Mouse (Mus musculus): ENCODE results near the gene Grk5. TPM values are rescaled to one million over a fixed set of nuclear protein-coding genes. Genes with fewer than 3 reads are reported as not detected.
"Not testable (repeated sequence)": the region's sequence is repeated elsewhere in the genome, so short reads cannot be mapped to it uniquely, and the experiment has no call there.

The Grk5 gene
- total RNA-seq, 2 experiments from 2014 or later: 23.8 to 29.2 TPM

DNA sequence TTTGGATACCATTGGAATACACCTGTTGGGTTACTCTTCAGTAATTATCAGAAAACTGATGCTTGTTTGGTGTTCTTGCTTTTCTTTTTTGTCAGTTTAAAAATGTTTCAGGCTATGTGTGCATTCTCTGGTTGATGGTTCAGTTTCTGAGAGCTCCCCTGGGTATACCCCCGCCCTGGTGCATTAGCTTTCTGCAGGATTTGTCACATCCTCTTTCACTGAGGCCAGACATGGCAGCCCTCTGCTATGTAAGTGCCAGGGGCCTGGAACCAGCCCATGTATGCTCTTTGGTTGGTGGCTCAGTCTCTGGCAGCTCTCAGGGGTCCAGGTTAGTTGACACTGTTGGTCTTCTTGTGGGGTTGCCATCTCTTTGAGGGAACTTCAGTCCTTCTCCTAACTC is 14.4 kb downstream of the Grk5 start:
- intact Hi-C loops (cut with DNase I): no loop called here

DNA sequence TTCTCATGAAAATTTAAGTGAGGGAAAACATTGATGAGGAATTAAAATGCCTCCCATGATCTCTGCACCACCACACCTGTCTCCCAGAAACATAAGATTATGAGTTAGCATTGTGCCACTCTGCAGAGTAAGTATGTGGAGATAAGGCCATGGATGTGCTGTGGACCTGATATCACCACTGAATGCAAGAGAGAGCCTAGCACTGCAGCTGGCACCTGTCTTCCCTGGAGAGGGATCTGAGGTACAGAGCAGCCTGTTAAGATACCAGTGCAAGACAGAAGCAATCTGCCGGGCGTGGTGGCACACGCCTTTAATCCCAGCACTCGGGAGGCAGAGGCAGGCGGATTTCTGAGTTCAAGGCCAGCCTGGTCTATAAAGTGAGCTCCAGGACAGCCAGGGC is 15.9 kb downstream of the Grk5 start:
- DNase-seq: no peak
- intact Hi-C loops (cut with DNase I): no loop called here

More for the DNA sequence above, 14.4 kb downstream of the Grk5 start:
- DNase-seq: no peak

DNA sequence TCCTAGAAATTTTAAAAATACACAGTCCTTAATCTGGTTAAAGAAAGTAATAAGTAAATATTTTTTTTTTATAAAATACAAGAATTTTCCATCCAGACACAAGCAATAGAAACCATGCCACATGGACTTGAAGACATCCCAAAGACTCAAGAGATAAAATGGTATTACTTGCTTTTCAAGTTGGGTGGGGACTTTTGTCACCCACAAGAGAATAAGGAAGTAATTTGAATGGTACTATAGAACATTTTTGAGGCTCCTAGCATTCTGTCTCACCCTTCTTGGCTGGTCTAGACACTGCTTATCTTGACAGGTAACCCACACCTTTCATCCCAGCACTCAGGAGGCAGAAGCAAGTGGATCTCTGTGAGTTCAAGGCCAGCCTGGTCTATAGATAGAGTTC is 20.8 kb downstream of the Grk5 start:
- no peak for DNase-seq
- intact Hi-C loops (cut with DNase I): no loop called here

GRCm38 (mm10) chr19:60911653-60912052 is 22.1 kb downstream of the Grk5 start:
- intact Hi-C loops (cut with DNase I): no loop called here
- no peak for DNase-seq

- intact Hi-C loops (cut with DNase I): no loop called here
- DNase-seq: no peak
Measured at GRCm38 (mm10) chr19:60915236-60915635, 25.7 kb downstream of the Grk5 start.

DNA sequence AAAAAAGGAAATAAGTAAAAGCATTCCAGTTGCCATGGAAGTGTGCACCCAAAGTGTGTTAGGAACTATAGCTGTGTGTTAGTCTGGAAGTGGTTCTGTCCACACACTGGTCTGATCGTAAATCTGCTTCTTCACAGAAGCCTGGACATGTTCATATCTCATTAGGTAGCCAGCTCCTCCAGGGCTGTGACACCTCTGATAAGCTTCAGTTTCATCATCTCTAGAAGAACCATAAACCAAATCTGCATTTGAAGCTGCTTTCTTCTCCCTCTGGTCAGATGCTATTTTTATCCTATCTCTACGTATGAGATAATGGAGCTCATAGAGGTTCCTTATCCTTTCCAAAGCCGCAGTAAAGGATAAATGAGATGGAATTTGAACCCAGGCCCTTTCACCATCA is 26.3 kb downstream of the Grk5 start:
- intact Hi-C loops (cut with DNase I): no loop called here
- no peak for DNase-seq

DNA sequence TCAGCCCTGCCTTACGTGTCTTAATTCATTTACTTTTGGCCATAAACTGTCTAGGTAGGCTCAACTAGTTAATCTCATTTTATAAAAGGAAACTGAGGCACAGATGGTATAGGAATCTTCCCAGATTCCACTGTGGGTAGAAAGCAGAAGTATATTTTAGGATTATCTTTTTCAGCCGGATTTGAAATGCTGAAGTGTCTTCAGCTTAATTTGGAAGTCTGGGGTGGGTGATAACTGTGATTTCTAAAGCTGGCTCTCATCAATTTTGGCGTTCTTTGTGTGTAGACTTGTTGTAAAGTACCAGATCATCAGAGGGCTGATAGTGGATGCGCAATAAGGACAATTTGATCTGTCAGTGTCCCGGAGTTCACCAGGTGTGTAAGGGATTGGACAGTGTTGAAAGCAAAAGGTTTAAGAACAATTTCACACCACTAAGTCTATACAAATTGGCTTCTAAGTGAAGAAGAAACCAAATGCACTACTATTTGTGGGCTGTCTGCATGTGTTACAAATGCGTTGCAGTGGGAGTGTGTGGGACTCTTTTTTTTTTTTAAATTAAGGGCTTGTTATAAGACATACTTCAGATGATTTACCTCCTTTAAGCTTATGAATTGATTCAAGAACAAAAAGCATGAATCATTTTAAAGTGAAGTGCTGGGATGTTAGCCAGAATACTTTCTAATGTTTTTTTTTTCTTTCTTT is 27.5 kb downstream of the Grk5 start:
- no peak for DNase-seq
- intact Hi-C loops (cut with DNase I): no loop called here

DNA sequence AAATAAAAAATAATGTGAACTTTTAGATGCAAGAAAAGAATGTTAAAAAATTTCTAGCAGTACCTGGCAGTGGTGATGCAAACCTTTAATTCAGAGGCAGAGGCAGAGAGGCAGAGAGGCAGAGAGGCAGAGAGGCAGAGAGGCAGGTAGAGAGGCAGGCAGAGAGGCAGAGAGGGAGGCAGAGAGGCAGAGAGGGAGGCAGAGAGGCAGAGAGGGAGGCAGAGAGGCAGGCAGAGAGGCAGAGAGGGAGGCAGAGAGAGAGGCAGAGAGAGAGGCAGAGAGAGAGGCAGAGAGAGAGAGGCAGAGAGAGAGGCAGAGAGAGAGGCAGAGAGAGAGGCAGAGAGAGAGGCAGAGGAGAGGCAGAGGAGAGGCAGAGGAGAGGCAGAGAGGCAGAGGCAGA is 35.0 kb downstream of the Grk5 start:
- DNase-seq; intact Hi-C loops (cut with DNase I): not testable (repeated sequence)

- intact Hi-C loops (cut with DNase I): loop anchor here (5.0 kb wide), 1 partner anchor 43 kb away; no protein-coding TSS in a partner anchor
- DNase-seq: no peak
Measured at GRCm38 (mm10) chr19:60935001-60935400, 45.5 kb downstream of the Grk5 start.

DNA sequence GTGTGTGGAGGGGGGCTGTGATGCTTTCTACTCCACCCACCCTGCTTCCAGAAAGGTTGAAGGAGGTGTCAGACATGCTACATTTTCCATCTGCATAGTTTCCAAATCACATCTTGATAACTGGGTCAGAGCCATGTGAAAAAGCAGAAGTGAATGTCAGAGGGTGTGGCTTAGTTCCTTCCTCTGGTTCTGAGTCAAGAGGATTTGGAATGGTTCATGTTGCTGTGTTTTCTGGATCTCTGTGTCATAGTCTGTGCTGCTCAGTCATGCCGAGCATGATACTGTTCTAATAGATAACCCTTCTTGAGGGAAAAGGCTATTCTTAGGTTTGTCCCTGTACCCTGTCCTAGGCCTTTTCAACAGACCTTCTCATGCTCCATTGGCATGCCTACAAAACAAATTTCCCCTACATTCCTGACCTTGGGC is 50.4 kb downstream of the Grk5 start:
- DNase-seq: peak in 1 of 2 experiments; percentile 34
- intact Hi-C loops (cut with DNase I): loop anchor here (5.0 kb wide), 1 partner anchor 48 kb away; no protein-coding TSS in a partner anchor

- no peak for DNase-seq
Measured at GRCm38 (mm10) chr19:60940866-60941265, 51.3 kb downstream of the Grk5 start.

DNA sequence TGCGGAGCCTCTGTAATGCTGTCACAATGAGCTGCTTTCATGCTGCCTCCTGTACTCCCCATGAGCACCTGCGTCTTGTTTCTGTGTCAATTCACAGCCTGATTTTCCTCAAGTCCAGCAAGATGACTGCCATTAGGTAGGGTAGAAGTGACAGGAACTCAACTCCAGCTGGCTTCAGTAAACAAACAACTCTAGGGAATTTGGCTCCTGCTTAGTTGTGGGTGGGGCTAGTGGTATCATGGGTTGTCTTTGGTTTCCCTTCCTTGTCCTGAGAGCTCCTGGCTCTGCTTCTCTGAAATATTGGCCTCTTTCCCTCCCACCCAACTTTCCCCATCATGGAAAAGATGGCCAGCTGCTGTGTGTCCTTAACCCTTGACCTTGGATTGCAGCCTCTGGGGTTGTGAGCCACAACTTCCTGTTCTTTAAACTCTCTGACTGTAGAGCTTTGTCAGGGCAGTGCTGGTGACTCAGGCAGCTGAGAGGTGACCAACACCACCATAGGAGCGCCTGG is 56.3 kb downstream of the Grk5 start:
- peak; percentile 56 to 70 for DNase-seq
- intact Hi-C loops (cut with DNase I): loop anchor here (2.0 kb wide), 1 partner anchor 55 kb away; no protein-coding TSS in a partner anchor

More at GRCm38 (mm10) chr19:60940866-60941265, 51.3 kb downstream of the Grk5 start:
- intact Hi-C loops (cut with DNase I): no loop called here

GRCm38 (mm10) chr19:60946656-60947055 is 57.1 kb downstream of the Grk5 start:
- intact Hi-C loops (cut with DNase I): loop anchor here (2.0 kb wide), 1 partner anchor 56 kb away; no protein-coding TSS in a partner anchor
- peak; percentile 48 to 50 for DNase-seq

DNA sequence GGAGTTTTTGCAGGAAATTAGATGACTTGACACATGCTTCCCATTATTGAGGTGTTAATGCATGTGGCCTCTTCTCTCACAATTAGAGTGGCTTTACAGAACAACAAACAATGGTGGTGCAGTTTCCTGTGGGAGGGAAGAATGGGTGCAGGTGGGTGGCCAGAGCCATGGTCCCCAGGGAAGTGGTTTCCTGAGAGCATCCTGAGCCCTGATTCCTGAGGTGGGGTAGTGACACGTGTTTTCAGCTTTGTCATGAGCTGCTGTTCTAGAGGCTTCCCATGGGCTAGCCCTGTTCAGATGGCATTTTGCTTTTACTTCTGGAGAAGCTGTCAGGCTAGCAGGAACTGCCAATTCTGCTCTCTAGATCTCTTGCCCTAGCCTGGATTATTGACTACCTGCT is 59.4 kb downstream of the Grk5 start:
- intact Hi-C loops (cut with DNase I): no loop called here

GRCm38 (mm10) chr19:60950056-60950869 is 60.7 kb downstream of the Grk5 start:
- DNase-seq: peak; percentile 61 to 64
- intact Hi-C loops (cut with DNase I): loop anchor here (5.0 kb wide), 2 partner anchors 42 to 132 kb away; no protein-coding TSS in a partner anchor

More for the DNA sequence above, 59.4 kb downstream of the Grk5 start:
- DNase-seq: peak in 1 of 2 experiments; percentile 42

GRCm38 (mm10) chr19:60955131-60955530 is 65.6 kb downstream of the Grk5 start:
- DNase-seq: no peak
- intact Hi-C loops (cut with DNase I): no loop called here

GRCm38 (mm10) chr19:60955712-60956111 is 66.2 kb downstream of the Grk5 start:
- no peak for DNase-seq
- intact Hi-C loops (cut with DNase I): no loop called here

DNA sequence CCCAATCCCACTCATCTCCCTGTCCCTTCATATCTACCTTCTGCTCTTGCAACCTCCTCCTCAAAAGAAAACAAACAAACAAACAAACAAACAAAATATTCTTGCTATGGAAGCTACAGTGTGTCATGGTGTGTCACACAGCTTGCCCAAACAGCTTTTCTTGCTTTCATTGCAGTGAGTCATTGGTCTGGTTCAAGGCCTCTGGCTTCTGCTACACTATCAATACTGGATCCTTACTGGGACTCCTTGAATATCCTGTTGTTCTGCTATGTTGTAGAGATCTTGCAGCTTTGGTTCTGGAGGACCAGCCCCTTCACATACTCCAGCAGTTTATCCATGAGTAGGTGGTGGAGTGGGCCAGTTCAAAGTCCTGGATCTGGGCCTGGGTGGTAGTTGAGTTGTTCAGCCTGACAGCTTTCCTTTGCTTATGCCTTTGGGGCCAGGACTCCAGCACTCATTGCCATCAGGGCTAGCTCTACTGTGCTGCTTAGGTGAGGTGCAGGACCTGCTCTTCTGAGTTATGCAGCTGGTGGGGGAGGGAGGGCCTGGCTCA is 66.7 kb downstream of the Grk5 start:
- no peak for DNase-seq
- intact Hi-C loops (cut with DNase I): no loop called here

GRCm38 (mm10) chr19:60959706-60960230 is 70.2 kb downstream of the Grk5 start:
- DNase-seq: peak; percentile 47 to 53
- intact Hi-C loops (cut with DNase I): no loop called here

DNA sequence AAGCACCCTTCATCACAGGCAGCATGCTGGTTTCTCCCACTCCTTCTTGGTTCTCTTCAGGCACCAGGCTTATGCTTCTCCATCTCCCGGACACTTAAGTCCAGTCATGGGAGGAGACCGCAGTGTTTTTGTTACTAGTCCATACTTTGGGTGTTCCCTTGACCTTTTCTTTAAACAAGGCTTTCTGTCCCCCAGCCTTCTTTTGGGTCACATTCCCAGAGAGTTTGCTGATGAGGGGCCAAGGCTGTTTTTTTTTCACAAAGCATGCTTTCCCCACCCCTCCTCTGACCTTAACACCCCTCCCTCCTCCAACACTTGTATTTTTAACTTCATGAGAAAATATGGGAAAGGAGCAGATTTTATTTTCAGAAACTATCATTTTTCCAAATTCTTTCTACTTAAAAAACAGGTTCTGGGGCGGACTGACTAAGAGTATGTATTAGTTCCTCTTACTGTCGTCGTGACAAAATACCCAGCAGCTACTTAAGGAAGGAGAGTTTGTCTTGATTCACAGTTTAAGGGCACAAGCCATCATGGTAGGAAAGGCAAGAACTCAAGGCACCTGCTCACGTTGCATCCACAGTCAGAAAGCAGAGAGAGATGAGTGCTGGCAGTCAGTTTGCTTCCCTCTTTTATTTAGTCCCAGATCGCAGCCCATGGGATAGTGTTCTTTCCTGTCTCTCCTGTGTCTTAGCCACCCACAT is 73.0 kb downstream of the Grk5 start:
- intact Hi-C loops (cut with DNase I): no loop called here
- no peak for DNase-seq

Data from heart, postnatal 14 days (tissue).